Mouse (Mus musculus) hindbrain, postnatal 0 days (tissue): Measurements from ENCODE around the gene Neurog3. TPM values are rescaled to one million over a fixed set of nuclear protein-coding genes. Genes with fewer than 3 reads are reported as not detected.

Experiments used
- ATAC-seq: fragments of 200-750 bp; cut with Nextera tagmentation; 2 replicates; pipeline ENCODE4 v1.8.0; 2017; ENCODE audit warnings: mild to moderate bottlenecking, moderate TSS enrichment, moderate library complexity
- DNase-seq: peaks from one replicate; pipeline ENCODE4 v3.0.0-alpha.2; 2015; ENCODE audit warnings: low spot score
- H3K27ac ChIP-seq: fragments of 300-500 bp; sonication (generic); 2 replicates; pipeline ENCODE4 v1.5.1; 2014; ENCODE audit warnings: mild to moderate bottlenecking
- H3K27me3 ChIP-seq: fragments of 300-500 bp; sonication (generic); 2 replicates; pipeline ENCODE4 v1.6.1; 2014; ENCODE audit warnings: low read length, mixed read lengths; ENCODE audit not compliant: insufficient read depth
- H3K36me3 ChIP-seq: fragments of 300-500 bp; sonication (generic); 2 replicates; pipeline ENCODE4 v1.6.1; 2014; ENCODE audit warnings: low read length, mixed read lengths; ENCODE audit not compliant: insufficient read depth
- H3K4me1 ChIP-seq: fragments of 300-500 bp; sonication (generic); 2 replicates; pipeline ENCODE4 v1.6.1; 2014; ENCODE audit warnings: antibody characterized with exemption, low read length, mixed read lengths; ENCODE audit not compliant: insufficient read depth
- H3K4me2 ChIP-seq: fragments of 300-500 bp; sonication (generic); 2 replicates; pipeline ENCODE4 v1.6.1; 2014; ENCODE audit warnings: low read depth, mild to moderate bottlenecking, low read length, moderate library complexity, mixed read lengths
- H3K4me3 ChIP-seq: fragments of 300-500 bp; sonication (generic); 2 replicates; pipeline ENCODE4 v1.5.1; 2014; ENCODE audit warnings: low read length
- H3K9ac ChIP-seq: fragments of 300-500 bp; sonication (generic); replicated peaks from 2 replicates; pipeline ENCODE4 v1.6.1; 2014; ENCODE audit warnings: mild to moderate bottlenecking, low read length, moderate library complexity, mixed read lengths
- H3K9me3 ChIP-seq: fragments of 300-500 bp; sonication (generic); 2 replicates; pipeline ENCODE4 v1.6.1; 2016; ENCODE audit warnings: low read length, mixed read lengths
- CTCF ChIP-seq: IDR thresholded peaks from 2 replicates; pipeline ENCODE4 v1.5.1; 2016; ENCODE audit warnings: antibody characterized with exemption, control low read depth, low read depth
- WGBS: fragments of 180-500 bp; shearing (Covaris S2); extraction: QIAGEN DNeasy Blood & Tissue Kit; methylation state at CpG from one replicate; pipeline ENCODE4 v1.1.7; 2014; 5-methylcytosine and 5-hydroxymethylcytosine counted together
- polyA plus RNA-seq: library from polyadenylated mRNA; unstranded; fragments of >200 nt; fragmentation: Nextera tagmentation; extraction: Ambion mirVana; gene quantifications from 2 replicates; pipeline ENCODE4 v1.2.1, GENCODE M21; 2015
- total RNA-seq: library from RNA; depleted of rRNA; stranded (reverse); fragments of >200 nt; gene quantifications from 2 replicates; pipeline ENCODE4 v1.2.3, GENCODE M21; 2014

The Neurog3 gene
- total and polyA plus RNA-seq, 2 experiments from 2014 or later: not detected

- Histone ChIP-seq H3K9me3 (no peaks in the 10 kb centered on the region), H3K4me3 (no peak overlapping the region), H3K9ac (no peak overlapping the region), H3K4me2 (no peak overlapping the region), H3K36me3 (no peaks in the 10 kb centered on the region), H3K4me1 (no peaks in the 10 kb centered on the region), H3K27me3 (no peaks in the 10 kb centered on the region), H3K27ac (no peak overlapping the region)
- TF ChIP-seq CTCF: no peak
- DNase-seq: no peak
- 84% methylated on average over 6 of the region's 6 CpGs for WGBS
- ATAC-seq: no peak
These were observed 38.5 kb upstream of the Neurog3 start for GRCm38 (mm10) chr10:62094401-62094800.

- ATAC-seq (peak; percentile 66), DNase-seq (peak; percentile 74)
- no peak for TF ChIP-seq CTCF
- Histone ChIP-seq H3K4me3 (no peak overlapping the region), H3K27me3 (no peaks in the 10 kb centered on the region), H3K4me2 (no peak overlapping the region), H3K9ac (no peak overlapping the region), H3K36me3 (no peaks in the 10 kb centered on the region), H3K27ac (peak overlapping the region; percentile 84), H3K9me3 (no peaks in the 10 kb centered on the region), H3K4me1 (peaks cover 10% of the 10 kb centered on the region; the same call in 1 of the 2 replicates)
- 34% methylated on average over 10 of the region's 10 CpGs for WGBS
These were observed 33.0 kb upstream of the Neurog3 start for GRCm38 (mm10) chr10:62099749-62100403.

- WGBS: 6% methylated on average over 7 of the region's 7 CpGs
- H3K27me3 ChIP-seq: no peaks in the 10 kb centered on the region
- DNase-seq (peak; percentile 96), ATAC-seq (peak; percentile 85)
- H3K4me2 ChIP-seq: no peak overlapping the region
- H3K4me1 ChIP-seq: peaks cover 10% of the 10 kb centered on the region; the same call in 1 of the 2 replicates
- H3K36me3 ChIP-seq: no peaks in the 10 kb centered on the region
- TF ChIP-seq CTCF: peak; percentile 94
- H3K27ac ChIP-seq: peak overlapping the region; percentile 84
- H3K9ac ChIP-seq: no peak overlapping the region
- no peaks in the 10 kb centered on the region for H3K9me3 ChIP-seq
- no peak overlapping the region for H3K4me3 ChIP-seq
These were observed 31.1 kb upstream of the Neurog3 start for GRCm38 (mm10) chr10:62101504-62102439.

- no peaks in the 10 kb centered on the region for H3K9me3 ChIP-seq
- 31% methylated on average over 7 of the region's 7 CpGs for WGBS
- no peak overlapping the region for H3K9ac ChIP-seq
- ATAC-seq (peak; percentile 22; the same call in 1 of the 2 replicates), DNase-seq (peak; percentile 89)
- no peak overlapping the region for H3K4me3 ChIP-seq
- peak; percentile 90 for TF ChIP-seq CTCF
- H3K4me2 ChIP-seq: no peak overlapping the region
- no peaks in the 10 kb centered on the region for H3K27me3 ChIP-seq
- H3K4me1 ChIP-seq: peaks cover 6% of the 10 kb centered on the region; the same call in 1 of the 2 replicates
- H3K27ac ChIP-seq: no peak overlapping the region
- H3K36me3 ChIP-seq: no peaks in the 10 kb centered on the region; the same call in 1 of the 2 replicates
These were observed 27.9 kb upstream of the Neurog3 start for GRCm38 (mm10) chr10:62104835-62105576.

GRCm38 (mm10) chr10:62107048-62107447, 25.8 kb upstream of the Neurog3 start:
- peaks cover 8% of the 10 kb centered on the region; the same call in 1 of the 2 replicates for H3K4me1 ChIP-seq
- no peaks in the 10 kb centered on the region for H3K9me3 ChIP-seq
- no peaks in the 10 kb centered on the region; the same call in 1 of the 2 replicates for H3K36me3 ChIP-seq
- H3K27me3 ChIP-seq: no peaks in the 10 kb centered on the region
- H3K4me2 ChIP-seq: no peak overlapping the region
- 64% methylated on average over 9 of the region's 9 CpGs for WGBS
- H3K4me3 ChIP-seq: no peak overlapping the region
- ATAC-seq (no peak), DNase-seq (no peak)
- no peak overlapping the region for H3K27ac ChIP-seq
- TF ChIP-seq CTCF: no peak
- H3K9ac ChIP-seq: no peak overlapping the region
